Mouse (Mus musculus): ENCODE measurements at regions not wholly inside any gene's neighbourhood (a gene's known extent, or its start where the extent isn't known, plus 50 kb on each side); places are given as distances from the start of the nearest gene placed in this dataset.

GRCm38 (mm10) chr7:64082201-64082600, 71.4 kb upstream of the Trpm1 start:
- no peak for TF ChIP-seq CTCF (IDR thresholded peaks at IDR 0.05; ENCODE audit: low read depth)
- TF ChIP-seq EP300 (IDR thresholded peaks at IDR 0.05; ENCODE audit: low read depth) = no peak

Data from liver, postnatal 0 days (tissue).